Mouse (Mus musculus) liver, adult 2 months (tissue): ENCODE data around the gene Pde9a.

Source experiments
- CTCF ChIP-seq: fragments of 200-500 bp; IDR thresholded peaks from 2 replicates; pipeline ENCODE4 v1.5.1; 2011; ENCODE audit warnings: low read depth, low read length, control low read depth
- POLR2A ChIP-seq: fragments of 200-500 bp; IDR thresholded peaks from 2 replicates; pipeline ENCODE4 v1.6.1; 2011; ENCODE audit warnings: low read length, control low read depth; ENCODE audit not compliant: insufficient read depth; ENCODE audit errors: extremely low read depth

DNA sequence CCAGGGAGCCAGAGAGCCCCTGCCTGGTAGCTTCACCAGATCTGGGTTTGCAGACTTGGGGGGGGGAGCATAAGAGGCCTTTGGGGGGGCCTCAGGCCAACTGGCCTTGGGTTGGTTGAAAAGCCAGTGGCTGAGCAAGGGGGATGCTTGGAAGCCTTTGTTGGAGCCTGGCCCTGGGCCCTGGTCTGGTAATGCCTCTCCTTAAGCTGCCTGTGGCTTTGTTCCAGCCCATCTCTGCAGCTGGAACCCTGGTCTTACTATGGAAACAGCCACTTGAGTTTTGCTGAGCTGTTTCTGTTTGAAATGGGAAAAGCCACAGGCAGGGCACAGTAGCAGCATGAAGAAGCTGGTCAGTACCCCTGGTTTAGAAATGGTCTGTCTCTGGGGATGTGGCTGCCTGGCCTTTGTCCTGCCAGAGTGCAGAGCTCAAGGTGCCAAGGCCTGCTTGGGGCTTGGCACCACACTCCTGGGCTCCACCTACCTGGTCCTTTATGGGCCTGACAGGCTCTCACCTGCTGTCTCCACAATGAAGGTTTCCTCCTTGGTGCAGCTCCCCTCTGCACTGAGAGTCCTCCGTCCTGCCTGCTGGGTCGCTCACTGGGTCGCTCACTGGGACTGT is 3.5 kb downstream of the Pde9a start:
- no peak for TF ChIP-seq CTCF
- TF ChIP-seq POLR2A, result no peak
